Mouse (Mus musculus) bone marrow, adult 2 months (tissue): ENCODE data around the gene Kalrn. TPM values are rescaled to one million over a fixed set of nuclear protein-coding genes. Genes with fewer than 3 reads are reported as not detected.

ENCODE experiments used
- H3K27ac ChIP-seq: fragments of 200-500 bp; 2 replicates; pipeline ENCODE4 v1.5.1; 2012; ENCODE audit warnings: low read depth, mild to moderate bottlenecking, control low read depth, inconsistent platforms, low read length; ENCODE audit not compliant: control insufficient read depth, poor library complexity, insufficient read depth
- H3K4me1 ChIP-seq: fragments of 200-500 bp; 2 replicates; pipeline ENCODE4 v1.6.1; 2011; ENCODE audit warnings: low read length; ENCODE audit not compliant: control insufficient read depth, insufficient read depth
- H3K4me3 ChIP-seq: fragments of 200-500 bp; replicated peaks from 2 replicates; pipeline ENCODE3; 2011; ENCODE audit warnings: mild to moderate bottlenecking, low read depth, low read length, control low read depth; ENCODE audit not compliant: control insufficient read depth
- CTCF ChIP-seq: fragments of 200-500 bp; IDR thresholded peaks from 2 replicates; pipeline ENCODE4 v1.5.1; 2011; ENCODE audit warnings: low read length, control low read depth; ENCODE audit not compliant: control insufficient read depth, insufficient read depth
- POLR2A ChIP-seq: fragments of 200-500 bp; IDR thresholded peaks from 2 replicates; pipeline ENCODE4 v1.6.1; 2011; ENCODE audit warnings: low read depth, mild to moderate bottlenecking, control low read depth, low read length, borderline replicate concordance; ENCODE audit not compliant: control insufficient read depth
- WGBS: fragments of 180-500 bp; shearing (Covaris S2); methylation state at CpG from one replicate; pipeline ENCODE4 v1.1.7; 2018; 5-methylcytosine and 5-hydroxymethylcytosine counted together
- polyA plus RNA-seq: library from polyadenylated mRNA; stranded (reverse); fragments of >200 nt; gene quantifications from 2 replicates; pipeline ENCODE4 v1.2.4, GENCODE M21; 2011; ENCODE audit warnings: low replicate concordance; ENCODE audit not compliant: missing spikeins, insufficient read depth, insufficient read length

The Kalrn gene
- polyA plus RNA-seq, 1 experiment = 72.1 TPM

DNA sequence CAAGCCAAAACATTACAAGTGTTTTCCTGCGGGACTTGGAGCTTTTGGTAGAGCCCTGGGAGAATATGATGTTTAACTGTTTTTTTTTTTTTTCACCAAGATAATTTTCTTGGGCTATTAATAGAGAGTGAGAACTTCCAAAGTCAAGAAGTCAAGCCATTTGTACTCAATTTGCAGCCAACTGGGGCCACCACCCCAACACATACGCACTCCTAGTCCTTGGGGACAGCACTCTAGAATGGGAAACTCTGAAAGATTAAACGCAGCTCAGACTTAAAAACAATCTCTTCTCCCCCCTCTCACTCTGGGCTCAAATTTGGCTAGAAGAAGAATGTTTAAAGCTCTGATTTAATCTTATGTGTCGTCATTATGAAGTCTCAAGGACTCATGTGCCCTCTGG, 214.1 kb downstream of the Kalrn start:
- Histone ChIP-seq H3K4me3 (no peak overlapping the region), H3K4me1 (no peaks in the 10 kb centered on the region), H3K27ac (no peak overlapping the region)
- TF ChIP-seq POLR2A (no peak), CTCF (no peak)
- 70% methylated on average over 4 of the region's 4 CpGs for WGBS

DNA sequence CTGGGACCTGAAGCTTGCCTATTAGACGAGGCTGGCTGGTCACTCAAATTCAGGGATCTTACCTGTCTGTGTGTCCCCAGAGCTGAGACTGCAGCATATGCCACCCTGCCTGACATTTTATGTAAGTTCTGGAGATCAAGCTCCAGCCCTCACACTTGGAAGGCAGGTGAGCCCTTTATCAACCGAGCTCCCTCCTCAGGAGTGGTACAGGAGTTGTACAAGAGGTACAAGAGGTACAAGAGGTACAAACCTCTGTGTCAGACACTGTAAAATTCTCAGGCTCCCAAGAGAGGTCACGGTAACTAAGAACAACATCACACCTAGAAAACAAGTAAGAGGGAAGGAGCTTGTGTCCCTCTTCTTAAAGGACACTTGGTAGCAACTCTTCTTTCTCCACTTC, 217.8 kb downstream of the Kalrn start:
- TF ChIP-seq POLR2A (no peak), CTCF (no peak)
- 74% methylated on average over 3 of the region's 3 CpGs for WGBS
- Histone ChIP-seq H3K4me3 (no peak overlapping the region), H3K27ac (no peak overlapping the region), H3K4me1 (no peaks in the 10 kb centered on the region)

DNA sequence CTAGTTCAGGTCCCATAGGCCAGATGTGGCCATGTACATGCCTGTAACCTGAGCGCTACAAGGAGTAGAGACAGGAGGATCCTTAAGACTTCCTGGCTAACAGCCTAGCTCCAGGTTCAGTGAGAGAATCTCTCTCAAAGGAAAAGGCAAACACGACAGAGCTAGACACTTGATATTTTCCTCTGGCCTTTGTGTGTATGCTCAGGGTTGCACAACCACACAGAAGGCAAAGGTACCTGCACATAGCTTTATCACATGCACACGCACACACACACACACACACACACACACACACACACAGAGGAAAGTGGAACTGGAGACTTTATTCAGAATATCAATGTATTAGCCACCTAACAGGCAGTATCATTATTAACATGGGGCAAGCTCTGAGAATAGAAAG, 219.3 kb downstream of the Kalrn start:
- Histone ChIP-seq H3K27ac (no peak overlapping the region), H3K4me3 (no peak overlapping the region), H3K4me1 (no peaks in the 10 kb centered on the region)
- 82% methylated on average over 3 of the region's 3 CpGs for WGBS
- no peak for TF ChIP-seq CTCF
- TF ChIP-seq POLR2A = no peak

DNA sequence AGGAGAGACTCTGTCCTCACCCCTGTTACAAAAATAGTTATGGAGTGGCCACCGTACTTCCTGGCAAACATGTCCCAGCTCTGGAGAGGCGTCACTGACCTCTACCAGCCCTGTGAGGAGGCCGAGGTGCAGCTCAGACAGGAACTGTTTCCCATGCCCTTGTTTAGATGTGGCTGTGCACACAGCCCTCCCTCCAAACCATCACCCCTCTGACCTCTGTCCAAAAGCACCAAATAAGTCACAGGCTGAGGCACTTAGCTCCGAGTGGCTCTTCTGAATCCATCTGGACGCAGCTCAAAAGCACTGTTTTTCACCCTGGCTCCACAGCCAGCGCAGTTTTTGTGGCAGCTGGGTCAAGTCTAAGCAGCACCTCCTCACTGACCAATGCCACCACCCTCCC, 220.6 kb downstream of the Kalrn start:
- no peak for TF ChIP-seq POLR2A
- TF ChIP-seq CTCF = no peak
- Histone ChIP-seq H3K4me3 (no peak overlapping the region), H3K27ac (no peak overlapping the region), H3K4me1 (no peaks in the 10 kb centered on the region)
- 66% methylated on average over 6 of the region's 6 CpGs for WGBS

DNA sequence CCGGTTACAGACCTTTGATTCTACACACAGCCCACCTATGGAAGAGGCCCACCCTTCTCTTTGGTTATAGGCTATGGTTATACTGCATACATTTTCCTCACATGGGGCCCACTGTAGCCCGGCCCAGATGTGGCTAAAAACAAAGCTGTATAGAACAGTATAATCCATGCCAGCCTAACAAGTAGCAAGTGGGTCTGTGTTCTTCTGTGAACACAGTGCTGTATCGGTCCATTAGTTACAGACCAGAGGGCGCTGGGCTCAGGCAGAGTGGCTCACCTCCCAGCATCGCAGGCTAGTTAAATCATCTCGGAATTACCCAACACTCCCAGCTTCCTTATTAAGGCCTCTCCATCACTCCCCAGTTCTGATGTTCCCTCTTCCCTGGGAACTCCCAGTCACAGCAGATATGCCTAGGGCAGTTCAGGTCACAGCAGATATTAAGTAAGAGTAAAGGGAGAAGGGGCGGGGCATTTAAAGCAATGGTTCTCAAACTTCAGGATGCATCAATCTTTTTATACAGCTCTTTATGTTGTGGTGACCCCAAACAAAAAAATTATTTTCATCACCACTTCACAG, 221.7 kb downstream of the Kalrn start:
- 86% methylated on average over 7 of the region's 7 CpGs for WGBS

DNA sequence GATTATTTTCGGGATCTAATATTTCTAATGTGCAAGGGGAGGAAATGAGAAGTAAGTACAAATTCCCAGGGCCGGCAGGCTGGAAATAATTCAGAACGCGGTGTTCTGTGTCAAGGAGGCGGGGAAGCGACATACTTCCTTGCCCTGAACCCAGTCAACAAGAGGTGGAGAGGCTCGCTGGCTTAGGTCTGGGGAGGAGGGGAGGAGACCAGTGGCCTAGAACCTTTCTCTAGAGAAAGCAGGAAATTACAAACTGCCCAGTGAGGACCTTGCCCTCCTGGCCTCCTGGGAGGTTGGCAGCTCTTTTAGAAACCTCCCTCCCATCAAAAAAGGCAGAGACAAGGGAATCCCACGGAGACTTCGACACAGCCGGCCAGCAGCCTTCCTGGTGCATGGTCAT, 225.8 kb downstream of the Kalrn start:
- WGBS = 65% methylated on average over 10 of the region's 10 CpGs
- no peaks in the 10 kb centered on the region for H3K4me1 ChIP-seq

More for the DNA sequence above, 221.7 kb downstream of the Kalrn start:
- Histone ChIP-seq H3K4me3 (no peak overlapping the region), H3K27ac (no peak overlapping the region), H3K4me1 (no peaks in the 10 kb centered on the region)
- no peak for TF ChIP-seq CTCF

DNA sequence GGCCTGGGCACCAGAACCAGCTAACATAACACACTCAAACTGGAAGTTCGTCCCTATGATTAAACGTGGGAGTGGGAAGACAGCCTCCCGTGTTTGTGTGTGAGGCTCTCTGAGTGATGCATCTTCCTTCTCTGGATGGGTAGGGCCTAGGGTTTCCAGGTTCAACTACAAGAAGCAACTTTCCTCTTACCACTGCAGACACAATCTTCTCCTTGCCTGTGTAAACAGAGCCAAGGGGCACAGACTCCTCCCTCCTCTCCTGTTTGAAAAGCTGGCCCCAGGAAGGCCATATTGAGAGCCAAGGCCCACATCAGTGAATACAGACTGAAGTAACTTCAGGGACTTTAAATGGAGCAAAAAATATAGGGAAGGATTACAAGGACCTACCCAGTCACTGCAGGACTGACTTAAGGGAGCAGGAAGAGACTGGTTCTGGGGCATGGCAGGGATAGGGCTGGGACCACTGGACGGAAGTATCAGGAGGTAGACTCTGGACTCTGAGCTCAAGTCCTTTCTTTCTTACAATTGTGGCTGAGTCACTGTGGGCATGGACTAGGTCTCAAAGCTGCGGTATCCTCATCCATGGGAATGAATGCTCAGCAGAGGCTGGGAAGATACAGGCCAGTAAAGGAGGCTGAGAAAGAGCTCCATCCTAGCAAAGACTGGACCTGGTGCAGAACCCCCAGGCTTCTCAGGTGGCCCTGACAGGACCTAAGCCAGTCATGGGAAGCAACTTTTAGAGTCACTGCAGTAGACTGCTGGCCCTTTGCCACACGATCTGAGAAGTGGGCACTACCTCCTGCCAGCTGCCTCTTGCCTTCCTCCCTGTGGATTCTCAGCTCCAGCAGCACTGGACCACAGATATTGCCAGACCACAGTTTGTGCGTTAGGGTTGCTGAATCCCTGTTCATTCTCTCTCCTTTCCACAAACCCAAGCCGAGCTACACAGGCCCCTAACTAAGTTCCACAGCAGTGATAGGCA, 228.1 kb downstream of the Kalrn start:
- H3K27ac ChIP-seq = no peak overlapping the region
- no peaks in the 10 kb centered on the region for H3K4me1 ChIP-seq
- no peak for TF ChIP-seq CTCF
- no peak for TF ChIP-seq POLR2A
- no peak overlapping the region for H3K4me3 ChIP-seq
- WGBS = 62% methylated on average over 8 of the region's 8 CpGs

More for the DNA sequence above, 225.8 kb downstream of the Kalrn start:
- TF ChIP-seq POLR2A (no peak), CTCF (no peak)
- Histone ChIP-seq H3K4me3 (no peak overlapping the region), H3K27ac (no peak overlapping the region)

DNA sequence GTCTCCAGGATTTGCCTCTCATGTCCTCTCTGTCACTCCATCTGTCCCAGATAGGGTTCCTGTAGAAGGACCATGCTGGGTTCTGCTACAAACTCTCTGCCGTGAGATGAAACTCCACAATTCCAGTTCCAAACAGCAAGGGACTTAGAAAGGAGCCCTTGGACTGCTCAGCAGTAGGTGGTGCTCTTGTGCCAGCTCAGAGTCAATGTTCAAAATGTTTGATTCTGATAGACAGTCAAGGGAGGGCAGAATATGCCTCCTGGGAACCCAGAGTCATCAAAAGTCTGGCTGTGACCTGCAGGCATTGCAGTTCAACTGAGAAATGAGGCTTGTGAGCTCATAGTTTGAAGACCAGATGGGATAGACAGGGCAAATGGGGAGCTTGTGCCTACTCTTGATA, 229.4 kb downstream of the Kalrn start:
- Histone ChIP-seq H3K27ac (no peak overlapping the region), H3K4me3 (no peak overlapping the region), H3K4me1 (no peaks in the 10 kb centered on the region)
- WGBS = 65% methylated on average over 1 of the region's 1 CpGs
- TF ChIP-seq POLR2A (no peak), CTCF (no peak)

DNA sequence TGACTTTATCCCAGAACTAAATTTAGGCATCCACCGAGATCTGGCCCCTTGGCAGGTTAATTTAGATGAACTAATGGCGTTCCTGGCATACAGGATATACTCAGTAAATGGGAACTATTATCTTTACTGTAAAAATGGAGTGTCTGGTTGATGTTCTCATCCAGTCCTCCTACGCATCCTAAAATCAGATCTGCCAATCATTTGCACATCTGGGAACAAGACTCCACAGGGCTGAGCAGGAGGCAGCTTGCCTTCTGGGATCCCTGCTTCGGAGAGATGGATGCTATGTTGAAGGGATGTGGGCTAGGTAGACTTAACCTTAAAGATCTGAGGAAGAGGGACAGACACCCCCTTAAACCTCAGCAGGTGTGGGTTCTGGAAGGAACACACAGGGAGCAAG, 230.2 kb downstream of the Kalrn start:
- Histone ChIP-seq H3K4me3 (no peak overlapping the region), H3K4me1 (no peaks in the 10 kb centered on the region), H3K27ac (no peak overlapping the region)
- 73% methylated on average over 4 of the region's 4 CpGs for WGBS
- TF ChIP-seq POLR2A (no peak), CTCF (no peak)
